Mouse (Mus musculus) spleen, postnatal 4 days (tissue): ENCODE results near the gene Mbtps1.

Experiments
- DNase-seq, 2 experiments: peaks; one replicate each; pipeline ENCODE4 v3.0.0; 2022; ENCODE audit warnings: low spot score in 2 of 2

The Mbtps1 gene

DNA sequence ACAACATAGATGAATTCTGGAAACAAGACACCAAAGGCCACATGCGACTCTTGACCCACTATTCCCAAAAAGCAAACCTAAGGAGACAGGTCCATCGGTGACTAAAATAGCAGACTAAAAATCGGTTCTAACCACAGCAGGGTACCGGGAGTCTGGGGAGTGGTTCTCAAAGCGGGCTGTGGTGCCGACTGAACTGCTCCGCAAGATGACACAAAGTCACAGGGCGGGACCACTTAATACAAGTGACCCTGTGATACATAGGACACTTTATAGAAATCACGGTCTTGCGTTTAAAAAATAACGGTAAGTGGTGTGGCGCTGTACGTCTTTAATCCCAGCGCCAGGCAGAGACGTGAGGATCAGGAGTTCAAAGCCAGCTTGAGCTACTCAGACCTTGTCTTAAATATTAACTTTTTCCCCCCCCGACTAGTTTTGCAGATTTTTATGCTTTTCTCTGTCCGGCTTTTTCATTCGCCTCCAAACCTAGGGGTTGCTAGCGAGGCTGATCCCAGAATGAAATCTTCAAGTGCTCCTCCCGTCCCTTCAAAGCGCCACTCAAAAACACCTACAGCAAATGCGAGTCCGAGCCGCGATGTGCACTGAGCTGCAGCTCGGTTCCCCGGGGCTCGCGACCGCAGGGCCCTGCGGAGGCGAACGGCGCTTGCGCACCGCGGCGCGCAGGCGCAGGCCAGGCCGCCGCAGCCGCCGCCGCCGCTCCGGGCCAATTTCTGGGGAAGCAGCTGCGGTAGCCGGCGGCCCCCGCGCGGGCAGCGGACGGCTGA lies 523 bp downstream of the Mbtps1 start:
- peak in 1 of 2 experiments; percentile 82 for DNase-seq

DNA sequence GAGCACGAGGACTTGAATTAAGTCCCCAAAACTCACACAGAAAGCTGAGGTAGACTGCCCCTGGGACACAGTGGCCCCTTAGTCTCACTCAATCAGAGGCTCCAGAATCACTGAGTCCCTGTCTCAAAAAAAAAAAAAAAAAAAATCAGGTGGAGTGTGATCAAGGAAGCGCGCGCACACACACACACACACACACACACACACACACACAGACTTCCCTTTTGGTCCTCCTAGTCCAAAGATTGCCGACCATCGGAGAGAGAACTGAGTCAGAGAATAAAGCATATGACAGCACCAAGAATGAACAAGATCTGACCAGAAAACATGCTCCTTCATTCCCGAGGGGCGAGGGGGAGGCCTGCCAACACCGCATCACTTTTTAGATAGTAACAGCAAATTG lies 1.4 kb downstream of the Mbtps1 start:
- DNase-seq = no peak

DNA sequence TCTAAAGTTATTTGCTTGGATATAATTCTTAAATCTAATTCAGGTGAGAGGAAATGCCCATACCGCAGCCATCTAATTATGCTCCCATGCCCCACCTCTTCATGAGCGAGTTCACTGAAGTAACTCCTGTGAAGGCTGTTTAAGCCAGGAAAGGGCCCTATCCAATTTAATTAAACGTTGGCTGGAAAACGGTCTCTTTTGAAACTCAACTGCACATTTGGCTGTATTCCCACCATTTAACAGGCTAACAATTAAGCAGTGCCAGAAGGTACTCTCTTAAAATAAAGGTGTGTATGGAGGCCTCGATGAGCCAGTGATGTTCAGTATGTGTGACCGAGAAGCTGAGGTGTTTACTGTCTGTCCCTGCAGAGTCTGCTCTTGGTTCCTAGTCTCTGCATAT lies 2.7 kb downstream of the Mbtps1 start:
- no peak for DNase-seq

DNA sequence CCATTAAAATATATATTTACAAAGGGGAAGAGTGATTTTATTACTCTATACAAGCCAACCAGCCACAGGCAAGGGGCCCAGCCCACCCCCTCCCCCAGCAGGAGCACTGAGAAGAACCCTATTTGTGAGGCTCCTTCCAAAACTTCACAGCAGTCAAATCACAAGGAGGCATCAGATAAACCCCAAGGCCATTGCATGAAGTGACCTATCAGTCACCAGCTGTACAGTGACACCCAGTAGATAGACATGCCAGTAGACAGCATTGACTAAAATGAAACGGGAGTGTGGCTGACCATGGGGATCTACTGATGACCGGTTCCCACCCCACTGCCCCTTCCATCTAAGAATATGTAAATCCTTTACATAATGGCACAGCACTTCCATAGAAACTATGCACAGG lies 5.6 kb downstream of the Mbtps1 start:
- DNase-seq = no peak

DNA sequence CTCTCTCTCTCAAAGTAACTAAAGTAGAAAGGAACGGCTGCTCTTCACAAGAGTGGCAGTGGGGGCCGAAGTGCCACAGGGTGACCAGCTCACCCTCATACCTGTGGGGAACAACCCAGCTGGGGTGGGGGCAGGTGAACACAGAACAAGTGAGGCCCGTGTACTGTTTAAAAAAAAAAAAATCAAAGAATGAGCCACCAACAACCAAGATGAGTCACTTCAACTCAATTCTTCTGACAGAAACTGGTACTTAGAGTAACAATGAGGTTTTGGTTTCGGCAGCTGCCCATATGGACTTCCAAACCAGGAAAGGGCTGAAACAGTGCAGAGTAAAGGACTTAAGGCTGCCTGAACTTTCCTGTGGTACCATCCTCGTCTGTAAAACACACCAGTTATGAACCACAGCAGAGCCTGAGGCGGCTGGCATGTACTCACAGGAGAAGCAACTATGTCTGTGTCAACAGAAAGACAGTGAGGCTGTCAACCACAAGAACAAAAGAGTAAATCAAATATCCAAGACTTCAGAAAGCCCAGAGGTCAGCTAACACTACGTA lies 9.9 kb downstream of the Mbtps1 start:
- no peak for DNase-seq

DNA sequence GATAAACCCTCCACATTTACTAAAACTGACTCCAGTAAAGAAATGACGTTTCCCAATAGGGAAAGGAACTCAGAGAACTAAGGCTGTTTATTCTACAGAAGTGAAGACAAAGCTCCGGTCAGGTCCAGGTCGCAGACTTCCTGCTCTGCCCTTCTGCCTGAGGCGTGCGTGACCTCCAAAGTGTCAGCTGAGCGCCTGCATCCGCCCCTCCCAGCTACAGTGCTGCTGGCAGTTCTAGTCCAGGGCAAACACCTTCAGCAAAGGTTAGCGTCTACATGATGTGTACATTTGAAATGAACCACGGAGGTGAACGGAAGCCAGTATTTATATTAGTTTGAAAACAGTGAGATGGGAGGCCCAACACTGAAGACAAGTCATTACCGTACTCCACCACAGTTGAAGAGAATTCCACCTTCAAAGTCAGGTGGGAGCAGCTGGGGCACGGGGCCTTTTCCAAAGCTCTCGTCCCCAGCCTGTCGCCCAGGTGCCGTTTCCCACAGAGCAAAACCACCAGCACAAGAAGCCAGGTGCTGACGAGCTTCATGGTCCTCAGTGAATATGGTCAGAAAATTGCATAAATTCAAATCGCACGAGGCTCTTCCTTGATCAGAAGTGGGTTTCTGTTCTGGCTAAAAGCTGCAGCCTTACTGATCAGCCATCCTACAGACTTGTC lies 11.4 kb downstream of the Mbtps1 start:
- no peak for DNase-seq

DNA sequence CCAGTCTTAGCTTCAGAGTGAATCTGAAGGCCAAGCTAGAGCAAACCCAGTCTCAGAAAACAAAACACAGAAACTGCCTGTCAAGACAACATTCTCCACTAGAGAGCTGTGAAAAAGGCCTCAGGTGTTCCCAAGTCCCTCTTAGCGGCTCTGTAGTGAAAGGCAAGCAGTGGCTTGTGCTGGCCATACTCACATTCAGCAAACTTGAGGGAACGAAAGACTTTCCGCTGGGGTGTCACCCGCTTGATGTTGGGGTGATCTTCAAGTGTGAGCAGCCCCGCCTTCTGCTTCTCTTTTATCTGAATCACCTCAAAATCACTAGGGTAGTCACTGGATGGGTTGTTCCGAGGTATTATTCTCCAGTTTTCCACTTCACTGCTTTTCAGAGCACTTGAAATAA lies 12.7 kb downstream of the Mbtps1 start:
- DNase-seq = no peak

DNA sequence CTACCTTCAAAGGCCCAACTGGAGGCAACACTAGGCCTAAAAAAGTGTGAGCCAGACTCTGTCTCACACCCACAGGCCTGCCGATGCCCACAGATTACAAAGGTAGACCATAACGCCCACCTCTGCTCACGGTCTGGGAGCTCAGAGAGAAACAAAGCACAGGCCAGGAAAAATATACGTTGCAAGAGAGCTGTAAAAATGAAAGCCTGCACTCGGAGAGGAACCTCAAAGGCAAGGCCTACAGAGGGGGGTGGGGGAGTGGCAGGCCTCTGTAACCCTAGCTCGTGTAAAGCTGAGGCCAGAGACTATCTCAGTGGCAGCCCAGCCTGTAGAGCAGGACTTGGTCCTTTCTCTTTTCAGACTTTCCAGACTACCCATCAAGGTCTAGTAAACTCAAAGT lies 13.4 kb downstream of the Mbtps1 start:
- no peak for DNase-seq

DNA sequence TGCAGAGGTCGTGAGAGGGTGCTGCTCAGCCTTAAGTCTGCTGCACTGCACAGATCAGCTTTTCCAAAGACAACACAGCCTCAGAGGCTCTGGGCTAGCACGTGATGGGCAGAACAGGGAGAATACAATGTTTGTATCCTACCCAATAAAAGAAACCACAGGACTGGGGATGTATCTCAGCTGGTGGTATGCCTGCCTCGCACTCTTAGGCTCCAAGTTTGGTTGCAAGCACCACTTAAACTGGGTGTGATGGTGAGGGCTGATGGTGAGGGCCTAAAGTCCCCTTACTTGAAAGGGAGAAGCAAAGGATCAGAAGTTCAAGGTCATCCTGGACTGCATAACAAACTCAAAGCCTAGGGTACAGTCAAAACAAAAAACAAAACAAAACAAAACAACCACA lies 13.9 kb downstream of the Mbtps1 start:
- no peak for DNase-seq

DNA sequence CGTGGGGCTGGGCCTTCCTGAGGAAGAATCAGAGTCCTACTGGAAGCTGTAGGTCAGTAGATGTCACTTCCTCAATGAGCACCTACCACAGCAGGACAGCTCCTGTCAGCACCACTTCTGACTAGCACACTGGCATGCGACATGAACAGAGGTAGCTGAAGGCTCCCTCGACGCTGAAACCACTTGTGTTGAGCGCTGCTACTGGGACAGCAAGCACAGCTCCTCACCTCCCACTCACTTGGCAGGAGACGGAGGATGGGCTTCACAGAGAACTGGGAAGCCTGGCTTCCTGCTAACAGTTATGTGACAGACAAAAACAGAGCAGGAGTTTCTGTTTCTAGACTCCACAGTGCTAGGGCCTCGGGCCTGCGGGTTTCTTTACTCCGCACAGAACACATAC lies 26.6 kb downstream of the Mbtps1 start:
- no peak for DNase-seq

DNA sequence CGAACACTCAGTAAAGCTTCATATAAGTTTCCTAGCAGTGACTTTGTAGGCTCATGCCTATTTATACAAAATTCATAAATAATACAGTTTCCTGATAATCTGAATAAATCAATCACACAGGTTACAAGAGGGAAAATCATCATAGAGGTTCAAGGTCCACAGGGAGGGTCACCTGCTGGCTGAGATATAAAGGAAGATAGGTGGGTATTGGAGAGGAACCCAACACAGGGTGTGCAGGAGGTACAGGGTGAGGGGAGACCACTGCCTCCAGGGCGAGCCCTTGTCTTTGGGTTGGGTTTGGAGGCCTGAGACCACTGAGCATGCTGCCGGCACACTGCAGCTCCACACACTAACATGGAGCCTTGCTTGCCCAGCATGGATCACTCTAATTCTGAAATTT lies 27.1 kb downstream of the Mbtps1 start:
- no peak for DNase-seq

DNA sequence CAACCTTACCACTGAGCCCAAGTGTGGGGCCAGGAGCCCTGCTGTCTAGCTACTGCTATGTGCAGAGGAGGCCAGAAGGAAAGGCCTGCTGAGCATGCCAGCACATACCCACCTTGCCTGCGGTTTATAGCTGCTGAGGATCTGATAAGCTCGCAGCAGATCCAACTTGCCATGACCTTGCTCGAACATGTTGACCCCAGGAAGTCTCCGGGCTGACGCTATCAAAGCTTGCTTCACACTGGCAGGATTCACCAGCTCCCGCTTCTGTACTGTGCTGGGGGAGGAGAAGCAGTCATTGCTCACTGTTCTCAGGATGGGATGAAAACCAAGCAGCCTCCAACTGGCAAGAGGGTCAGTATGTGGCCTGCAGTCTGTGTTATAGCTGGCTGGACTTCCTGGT lies 27.6 kb downstream of the Mbtps1 start:
- no peak for DNase-seq

DNA sequence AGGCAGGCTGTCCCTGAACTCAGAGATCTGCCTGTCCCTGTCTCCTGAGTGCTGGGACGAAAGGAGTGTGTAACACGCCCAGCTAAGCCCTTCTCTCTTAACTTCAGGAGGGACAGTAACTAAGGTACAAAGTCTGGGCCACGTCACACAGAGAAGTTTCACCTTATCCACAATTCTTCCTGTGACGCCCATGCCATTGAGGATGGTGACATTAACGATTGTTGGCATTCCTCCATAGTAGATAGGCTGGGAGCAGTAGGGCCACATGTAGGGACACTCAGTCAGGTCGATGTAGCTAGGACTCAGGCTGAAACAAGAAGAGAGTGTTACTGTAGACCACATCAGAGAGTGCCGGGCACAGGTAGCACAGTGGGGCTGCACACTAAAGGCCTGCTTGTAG lies 29.8 kb downstream of the Mbtps1 start:
- DNase-seq = no peak

DNA sequence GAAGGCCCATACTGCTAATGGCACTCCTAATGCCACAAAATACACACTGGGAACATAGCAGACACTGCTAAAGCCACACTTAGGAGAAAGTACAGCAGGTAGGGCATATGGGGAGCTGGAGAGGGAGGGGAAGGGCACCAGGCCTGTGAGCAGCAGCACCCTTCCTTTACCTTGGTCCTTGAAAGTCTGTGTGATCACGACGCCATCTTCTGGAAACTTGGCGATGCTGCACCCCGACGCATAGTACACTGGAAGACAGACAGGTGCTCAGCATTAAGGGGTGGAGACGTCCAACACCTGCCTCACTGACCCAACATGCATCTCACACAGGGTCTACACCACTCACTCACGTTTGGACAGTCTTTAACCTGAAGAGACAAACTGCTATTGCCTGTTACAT lies 38.4 kb downstream of the Mbtps1 start:
- no peak for DNase-seq

DNA sequence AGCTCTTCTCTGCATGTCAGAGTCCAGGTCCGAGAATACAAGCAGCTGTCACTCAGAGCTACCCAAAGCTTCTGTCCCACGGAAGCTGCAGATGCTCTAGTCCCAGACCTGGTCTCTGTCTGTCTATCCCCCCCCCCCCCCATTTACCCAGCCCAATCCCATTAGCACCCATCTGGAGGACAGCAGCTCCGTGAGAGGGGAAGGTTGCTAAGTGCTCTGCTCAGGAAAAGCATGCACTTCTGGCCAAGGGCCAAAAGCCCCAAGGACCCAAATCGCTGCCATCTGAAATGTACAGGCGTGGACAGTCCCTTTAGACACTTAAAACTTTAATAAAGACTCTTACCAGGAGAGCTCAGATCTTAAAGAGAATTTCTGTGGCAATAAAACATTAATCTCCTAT lies 41.9 kb downstream of the Mbtps1 start:
- DNase-seq = no peak

DNA sequence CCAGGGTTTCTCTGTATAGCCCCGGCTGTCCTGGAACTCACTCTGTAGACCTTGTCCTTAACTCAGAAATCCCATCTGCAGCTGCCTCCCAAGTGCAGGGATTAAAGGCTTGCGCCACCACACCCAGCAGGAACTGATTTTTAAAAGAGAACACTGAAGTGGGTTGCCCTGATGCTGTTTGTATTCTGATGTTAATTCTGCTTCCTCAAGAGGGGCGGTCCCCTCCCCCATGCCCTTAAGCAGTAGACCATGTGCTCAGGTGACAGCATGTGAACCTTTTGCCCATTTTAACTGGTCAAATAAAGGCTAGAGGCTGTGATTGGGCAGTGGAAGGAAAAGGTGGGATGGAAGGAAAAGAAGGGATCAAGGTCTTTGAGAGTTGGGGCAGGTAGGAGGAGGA lies 42.8 kb downstream of the Mbtps1 start:
- DNase-seq = no peak

DNA sequence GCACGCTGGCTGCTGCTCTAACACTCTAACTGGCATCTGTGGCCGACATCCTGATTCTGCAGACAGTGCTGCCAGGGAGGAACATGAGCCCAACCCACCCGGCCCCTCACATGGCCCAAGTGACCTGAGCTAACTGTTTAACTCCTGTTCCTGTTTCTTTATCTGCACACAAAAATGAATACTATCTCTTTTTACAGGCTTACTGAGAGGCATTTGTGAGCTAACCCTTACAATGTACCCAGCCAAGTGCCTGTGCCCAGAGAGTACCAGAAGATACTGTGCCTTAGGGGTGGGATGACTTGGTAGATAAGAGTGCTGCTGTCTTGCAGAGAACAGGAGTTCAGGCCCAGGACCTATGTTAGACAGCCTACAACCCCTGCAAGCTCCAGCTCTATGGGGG lies 43.6 kb downstream of the Mbtps1 start:
- DNase-seq = no peak

DNA sequence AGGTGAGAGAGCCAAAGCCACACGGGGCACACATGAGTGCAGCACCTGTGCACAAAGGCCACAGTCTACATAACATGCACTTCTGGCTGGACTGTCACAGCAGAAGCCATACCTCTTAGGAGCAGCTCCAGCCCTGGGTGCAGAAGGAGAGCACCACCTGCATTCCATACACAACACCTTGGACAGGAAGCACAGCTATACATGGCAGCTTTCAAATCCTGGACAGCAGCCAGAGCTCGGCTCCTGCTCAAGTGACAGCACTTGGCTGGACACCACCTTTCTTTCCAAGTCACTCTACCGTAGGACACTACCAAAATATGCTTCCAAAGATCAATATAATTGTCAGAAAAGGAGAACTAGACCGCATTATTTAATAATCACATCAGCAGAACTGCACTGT lies 45.1 kb downstream of the Mbtps1 start:
- no peak for DNase-seq

DNA sequence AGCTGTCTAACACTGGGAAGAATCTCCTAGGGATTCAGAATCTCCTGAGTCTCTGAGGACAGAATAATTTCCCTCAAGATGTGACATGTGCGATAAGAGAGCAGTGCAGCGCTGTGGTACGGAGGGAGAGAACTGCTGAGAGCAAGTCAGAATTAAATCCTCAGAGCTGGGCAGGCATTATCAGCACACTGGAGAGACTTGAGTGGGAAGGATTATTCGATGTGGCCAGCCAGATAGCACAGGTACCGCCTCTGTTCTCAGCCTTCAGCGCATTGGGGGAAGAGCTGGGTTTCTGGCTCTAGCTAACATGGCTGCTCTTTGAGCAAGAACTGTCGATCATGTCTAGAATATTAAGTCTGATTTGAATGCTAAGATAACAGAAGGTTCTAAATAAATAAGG lies 46.8 kb downstream of the Mbtps1 start:
- DNase-seq = no peak

DNA sequence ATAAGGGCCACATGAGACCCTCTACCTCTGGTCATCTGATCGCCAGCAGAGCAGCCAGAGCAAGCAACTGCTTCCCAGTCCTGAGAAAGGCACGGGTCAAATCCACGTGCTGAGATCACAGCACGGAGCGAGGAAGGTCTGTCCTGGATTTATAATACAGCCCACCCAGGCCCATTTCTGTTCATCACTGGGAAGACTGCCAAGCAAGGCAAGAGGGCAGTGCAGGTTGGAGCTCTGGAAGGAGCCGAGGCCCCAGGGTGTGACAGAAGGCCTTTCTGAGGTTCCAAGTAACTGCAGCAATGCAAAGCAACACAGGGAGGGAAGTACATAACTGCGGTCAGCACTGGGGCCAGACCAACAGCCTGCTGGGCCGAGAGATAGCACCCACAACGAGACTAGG lies 48.1 kb downstream of the Mbtps1 start:
- no peak for DNase-seq

DNA sequence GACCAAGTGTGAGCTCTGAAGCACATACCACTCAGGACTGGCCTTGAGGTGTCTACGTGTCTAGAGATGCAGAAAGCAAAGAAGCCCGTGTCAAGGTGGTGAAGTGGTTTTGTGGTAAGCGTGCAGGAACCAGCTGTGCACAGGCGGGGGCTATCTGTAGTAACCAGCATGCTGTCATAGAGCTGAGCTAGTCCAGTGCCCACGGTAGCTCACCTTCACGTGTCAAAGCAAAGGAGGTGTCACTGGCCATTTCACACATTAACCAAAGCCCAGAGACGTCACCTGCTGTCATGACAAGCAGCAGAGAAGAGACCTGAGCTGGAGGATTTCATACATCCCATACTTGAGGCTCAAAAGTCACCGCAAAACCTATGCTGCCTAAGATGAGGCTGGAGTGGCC lies 52.4 kb downstream of the Mbtps1 start:
- no peak for DNase-seq

DNA sequence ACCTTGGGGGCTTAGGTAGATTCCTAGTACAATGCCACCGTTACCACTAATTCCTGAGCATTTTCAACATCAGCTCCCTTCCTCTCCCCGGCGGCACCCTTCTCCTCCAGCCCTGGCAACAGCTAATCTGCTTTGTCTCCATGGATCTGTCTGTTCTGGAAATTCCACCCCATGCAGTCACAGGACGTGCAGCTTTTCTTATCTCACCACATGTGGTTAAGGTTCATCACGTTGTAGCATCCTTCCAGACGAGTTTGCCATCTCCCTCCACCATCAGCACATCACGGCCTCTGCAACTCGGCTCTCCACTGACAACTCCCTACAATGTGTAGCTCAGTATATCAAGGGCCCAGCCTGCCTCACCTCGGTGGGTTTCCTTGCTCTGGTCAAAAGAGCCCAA lies 53.0 kb downstream of the Mbtps1 start:
- DNase-seq = no peak

DNA sequence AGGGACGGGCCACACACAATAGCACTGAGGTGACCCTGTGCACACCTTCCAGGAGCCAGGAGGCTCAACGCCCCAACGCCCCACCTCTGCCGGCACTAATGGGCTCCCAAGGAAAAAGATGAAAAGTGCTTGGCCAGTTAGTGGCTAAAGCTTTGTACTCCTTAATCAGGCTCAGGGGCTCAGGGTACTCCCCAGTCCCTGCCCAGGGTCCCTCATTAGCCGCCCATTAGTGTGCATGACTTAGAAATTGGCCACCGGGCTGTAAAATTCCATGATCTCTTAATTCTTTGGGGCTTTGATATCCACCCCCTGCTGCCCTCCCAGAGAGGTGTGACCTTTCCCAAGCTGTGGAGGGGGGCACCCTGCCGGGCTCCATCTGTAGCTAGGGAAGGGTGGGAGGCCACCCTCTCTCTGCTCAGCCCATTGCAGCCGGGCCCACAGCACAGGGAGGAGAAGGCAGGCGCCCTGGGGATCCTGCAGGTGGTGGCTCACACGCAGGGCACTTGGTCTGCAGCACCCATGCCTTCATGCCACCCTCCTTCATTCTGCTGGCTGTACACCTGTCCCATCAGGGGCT lies 55.3 kb downstream of the Mbtps1 start:
- no peak for DNase-seq
